Mouse (Mus musculus) MEL (cell line): ENCODE data around the gene Thoc6.

Source experiments
- CTCF ChIP-seq, 3 experiments: IDR thresholded peaks in 2 of 3; conservative IDR thresholded peaks in 1 of 3; 2 replicates each; pipeline ENCODE4 v1.5.1; 2011 to 2012; ENCODE audit warnings: low read length in 3 of 3, low read depth in 2 of 3, mild to moderate bottlenecking in 2 of 3, improper control_type of control experiment in 1 of 3, inconsistent platforms in 1 of 3, mixed read lengths in 1 of 3, moderate library complexity in 1 of 3; ENCODE audit not compliant: control insufficient read depth in 1 of 3, insufficient read depth in 1 of 3, poor library complexity in 1 of 3, severe bottlenecking in 1 of 3
- MYB ChIP-seq: IDR thresholded peaks from 2 replicates; pipeline ENCODE4 v1.6.1; 2011; ENCODE audit warnings: mild to moderate bottlenecking, low read depth, low read length, improper control_type of control experiment
- RCOR1 ChIP-seq: IDR thresholded peaks from 2 replicates; pipeline ENCODE4 v1.6.1; 2012; ENCODE audit warnings: low read depth, mild to moderate bottlenecking, inconsistent platforms, low read length, improper control_type of control experiment

- TF ChIP-seq CTCF (IDR thresholded peaks at IDR 0.05 in 2 of 3, conservative IDR thresholded peaks at IDR 0.05 in 1 of 3; ENCODE audit: control insufficient read depth in 1 of 3, insufficient read depth in 1 of 3, low read depth in 2 of 3, low read length in 3 of 3, poor library complexity in 1 of 3, severe bottlenecking in 1 of 3) (no peak), RCOR1 (no peak), MYB (no peak)
These were observed 9.5 kb upstream of the Thoc6 start for GRCm38 (mm10) chr17:23683226-23683625.
